Mouse (Mus musculus) kidney, adult 18-20 months (tissue): ENCODE measurements around the gene Nrg3.

Experiments
- DNase-seq: peaks from one replicate; pipeline ENCODE4 v3.0.0; 2021

Nrg3 gene

DNA sequence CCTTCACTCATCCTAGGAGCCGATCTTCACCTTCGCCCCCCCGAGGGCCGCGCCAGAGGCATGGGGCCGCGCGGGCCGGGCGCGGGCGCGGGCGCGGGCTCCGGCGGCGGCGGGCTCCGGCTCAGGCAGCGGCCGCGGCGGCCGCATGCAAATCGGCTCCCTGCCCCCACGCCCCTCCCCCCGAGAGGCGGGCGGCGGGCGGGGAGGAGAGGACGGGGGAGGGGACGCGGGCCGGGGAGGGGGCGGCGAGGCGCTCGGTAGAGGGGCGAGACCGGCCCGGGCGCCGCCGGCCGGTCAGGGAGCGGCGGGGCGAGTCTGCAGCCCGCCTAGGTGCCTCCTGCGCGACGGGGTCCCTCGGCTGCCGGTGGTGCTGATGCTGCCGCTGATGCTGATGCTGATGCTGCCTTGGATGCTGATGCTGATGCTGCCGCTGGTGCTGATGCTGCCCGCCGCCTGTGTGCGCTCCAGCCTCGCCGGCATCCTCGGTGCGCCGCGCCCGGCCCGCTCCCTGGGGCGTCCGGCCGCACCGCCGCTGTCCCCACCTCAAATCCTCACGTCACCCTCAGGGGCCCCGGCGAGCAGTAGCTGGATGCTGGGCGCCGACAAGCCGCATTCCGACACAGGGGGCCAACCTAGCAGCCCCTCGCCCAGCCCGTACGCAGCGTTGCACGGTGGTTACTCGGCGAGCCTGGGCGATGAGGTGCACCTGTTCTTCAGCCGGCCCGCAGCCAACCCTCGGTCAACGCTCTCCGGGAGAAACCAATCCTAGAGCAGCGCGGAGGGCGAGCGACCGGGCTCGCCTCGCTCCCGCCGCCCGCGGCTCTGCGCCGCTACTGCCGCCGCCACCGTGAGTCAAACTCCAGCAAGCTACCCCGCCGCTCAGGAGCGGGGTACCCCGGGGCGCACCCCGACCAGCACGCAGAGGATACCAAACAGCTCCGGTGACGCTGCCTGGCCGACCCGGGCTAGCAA, at the start of gene Nrg3:
Nrg3 (minus strand) TSS at position 299 of the 972 bp plus-strand sequence.
- no peak for DNase-seq

DNA sequence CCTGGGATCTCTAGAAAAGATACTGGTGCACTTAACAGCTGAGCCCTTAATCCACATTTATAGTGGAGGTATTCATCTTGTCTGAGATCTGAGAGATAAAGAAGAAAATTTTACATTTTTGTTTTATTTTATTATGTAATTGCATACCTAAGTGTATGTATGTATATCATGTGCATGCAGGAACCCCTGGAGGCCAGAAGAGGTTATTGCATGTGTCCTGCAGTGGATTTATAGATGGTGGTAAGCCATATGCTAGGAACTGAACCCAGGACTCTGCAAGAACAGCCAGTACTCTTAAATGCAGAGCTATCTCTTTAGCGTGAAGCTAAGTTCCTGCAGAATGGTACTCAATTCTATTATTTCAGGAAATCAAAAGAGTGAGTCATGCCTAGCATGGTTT, 36.1 kb upstream of the Nrg3 start:
- DNase-seq = no peak

DNA sequence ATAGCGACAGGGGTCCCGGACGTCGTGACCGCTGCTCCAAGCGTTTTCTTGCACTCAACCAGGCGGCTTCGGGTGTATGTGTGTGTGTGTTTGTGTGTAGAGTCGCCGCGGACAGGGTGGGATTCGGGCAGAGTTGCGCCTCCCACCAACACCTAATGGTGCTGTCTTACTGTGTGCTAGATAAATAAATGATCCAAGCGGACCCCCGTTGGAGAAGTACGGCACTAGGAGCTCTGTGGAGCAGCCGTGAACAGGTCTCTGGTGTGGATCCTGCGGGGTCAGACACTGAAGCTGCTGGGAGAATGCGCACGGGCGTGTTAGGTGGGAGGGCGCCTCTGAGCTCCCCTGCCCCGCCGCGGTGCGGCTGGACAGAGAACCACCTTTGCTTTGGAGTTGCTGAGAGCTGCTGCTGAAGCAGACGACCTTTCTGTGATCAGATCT, 903 bp upstream of the Nrg3 start:
- DNase-seq = no peak

DNA sequence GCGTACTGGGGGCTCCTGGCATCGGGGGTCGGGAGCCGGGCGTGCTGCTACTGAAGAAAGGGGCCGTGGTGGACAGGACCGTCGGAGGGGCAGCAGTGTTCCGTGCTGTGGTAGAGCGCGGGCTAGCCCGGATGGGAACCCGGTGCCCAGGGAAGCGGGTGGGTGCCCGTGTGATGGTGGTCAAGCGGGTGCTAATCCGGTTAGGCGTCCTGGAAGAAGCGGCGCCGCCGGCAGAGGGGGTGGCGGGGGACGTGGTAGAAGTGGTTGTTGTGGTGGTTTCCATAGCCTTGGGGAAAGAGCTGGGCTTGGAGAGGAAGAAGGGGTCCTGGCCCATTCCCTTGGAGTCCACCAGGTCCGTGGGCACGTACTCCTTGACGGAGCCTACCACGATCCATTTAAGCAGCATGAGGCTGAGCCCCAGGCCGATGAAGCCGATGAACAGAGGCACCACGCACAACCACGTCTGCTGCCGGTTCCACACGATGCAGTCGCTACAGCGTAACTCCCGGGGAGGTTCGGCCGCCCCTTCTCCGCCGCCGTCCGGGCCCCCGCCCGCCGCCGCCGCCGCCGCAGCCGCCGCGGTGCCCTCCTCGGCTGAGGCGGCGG, 639 bp downstream of the Nrg3 start:
- DNase-seq = no peak

DNA sequence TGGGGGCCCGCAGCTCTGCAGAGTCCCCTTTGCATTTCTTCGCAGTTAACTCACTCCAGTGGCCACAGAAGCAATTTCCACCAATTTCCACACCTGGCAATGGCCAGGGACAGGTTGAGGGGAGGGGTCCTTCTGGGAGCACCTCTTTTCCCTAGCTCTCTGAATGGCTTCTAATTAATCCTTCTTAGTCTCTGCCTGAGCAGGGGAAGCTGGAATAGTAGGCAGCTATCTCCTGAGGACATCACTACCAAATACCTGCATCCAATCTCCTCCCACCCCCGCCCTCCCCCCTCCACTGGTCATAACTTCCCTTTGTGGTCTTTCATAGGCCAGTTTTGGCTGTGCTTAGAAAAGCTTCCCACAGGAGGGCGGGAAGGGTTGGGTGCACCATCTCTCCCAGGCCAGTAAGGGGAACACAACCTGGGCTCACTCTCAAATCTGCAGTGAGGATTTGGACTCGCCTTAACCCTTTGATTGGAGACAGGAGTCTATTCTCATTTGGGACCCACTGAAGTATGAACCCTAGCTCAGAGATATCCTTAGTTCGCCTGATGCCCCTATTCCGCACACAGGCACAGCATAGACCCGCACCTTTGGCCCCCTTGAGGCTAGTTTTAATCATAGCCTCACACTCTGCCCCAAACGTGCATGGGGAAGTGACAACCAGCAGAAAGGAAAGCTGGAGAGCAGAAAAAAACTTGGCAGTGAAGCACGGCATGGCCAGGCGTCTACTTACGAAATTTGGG, 1.5 kb downstream of the Nrg3 start:
- no peak for DNase-seq

DNA sequence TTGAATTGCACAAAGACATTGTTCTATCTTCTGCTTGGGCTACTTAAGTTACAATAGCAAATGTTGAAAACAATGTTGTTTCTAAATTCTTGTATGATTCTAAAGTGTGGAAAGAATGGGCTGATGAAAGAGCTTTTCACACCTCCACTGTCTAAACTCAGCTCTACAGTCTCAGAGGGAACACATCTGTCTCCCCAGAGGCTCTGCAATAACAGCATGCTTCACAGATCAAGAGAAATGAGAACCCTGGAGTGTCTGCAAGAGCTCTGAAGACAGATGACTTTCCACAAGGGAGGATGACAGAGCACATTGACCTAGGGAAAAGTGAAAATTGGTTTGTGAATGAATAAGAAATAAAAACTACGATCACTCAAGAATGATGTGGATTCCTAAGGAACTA, 27.4 kb downstream of the Nrg3 start:
- no peak for DNase-seq

DNA sequence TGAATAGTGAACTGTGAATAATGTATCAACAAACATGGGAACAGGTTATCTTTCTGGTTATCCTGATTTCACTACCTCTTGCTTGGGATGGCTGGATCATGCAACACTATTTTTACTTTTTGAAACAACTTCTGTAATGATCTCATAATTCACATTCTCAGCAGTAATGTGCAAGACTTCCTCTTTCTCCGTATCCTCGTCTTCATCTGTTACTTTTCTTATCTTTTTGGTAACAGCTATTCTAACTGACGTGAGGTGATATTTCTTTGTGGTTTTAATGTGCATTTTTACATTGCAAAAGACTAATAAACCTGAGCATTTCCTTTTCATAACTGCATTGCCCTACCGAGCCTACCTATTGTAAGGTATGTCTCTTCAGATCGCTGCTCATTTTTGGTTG, 44.4 kb downstream of the Nrg3 start:
- DNase-seq = no peak

DNA sequence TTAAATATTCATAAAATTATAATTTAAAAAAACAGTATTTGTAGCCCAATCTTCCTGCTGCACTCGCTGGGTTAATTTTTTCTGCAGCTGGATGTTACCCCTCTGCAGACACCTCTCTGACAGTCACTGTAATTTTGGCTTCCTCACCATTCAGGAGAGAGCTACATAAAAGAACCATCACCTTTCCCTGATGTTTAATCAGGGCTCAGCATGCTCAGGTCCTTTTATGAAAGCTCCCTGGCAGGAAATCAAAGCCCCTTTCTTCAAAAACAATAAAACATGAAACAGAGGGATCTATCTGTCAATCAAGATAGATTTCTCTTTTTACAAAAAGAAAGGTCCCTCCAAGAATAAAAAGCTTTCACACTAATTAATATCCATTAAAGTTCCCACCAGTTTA, 51.0 kb downstream of the Nrg3 start:
- no peak for DNase-seq

DNA sequence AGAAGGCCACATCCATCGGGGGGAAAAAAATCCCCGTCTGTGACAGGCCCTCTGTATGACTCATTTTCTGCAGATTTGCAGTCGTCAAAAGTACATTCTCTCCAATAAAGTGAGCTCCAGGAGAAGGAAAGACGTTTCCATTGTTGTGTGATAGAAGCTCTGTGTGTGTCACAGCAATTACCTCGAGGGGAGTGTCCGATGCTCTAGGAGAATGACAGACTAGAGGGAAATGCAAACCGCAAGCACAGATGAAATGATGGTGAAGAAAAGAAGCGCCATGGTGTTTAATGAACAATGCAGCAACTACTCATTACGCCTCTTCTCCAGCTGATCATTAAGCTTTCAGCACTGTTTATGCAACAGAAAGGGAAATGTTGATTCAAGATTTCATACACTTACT, 59.6 kb downstream of the Nrg3 start:
- DNase-seq = no peak

DNA sequence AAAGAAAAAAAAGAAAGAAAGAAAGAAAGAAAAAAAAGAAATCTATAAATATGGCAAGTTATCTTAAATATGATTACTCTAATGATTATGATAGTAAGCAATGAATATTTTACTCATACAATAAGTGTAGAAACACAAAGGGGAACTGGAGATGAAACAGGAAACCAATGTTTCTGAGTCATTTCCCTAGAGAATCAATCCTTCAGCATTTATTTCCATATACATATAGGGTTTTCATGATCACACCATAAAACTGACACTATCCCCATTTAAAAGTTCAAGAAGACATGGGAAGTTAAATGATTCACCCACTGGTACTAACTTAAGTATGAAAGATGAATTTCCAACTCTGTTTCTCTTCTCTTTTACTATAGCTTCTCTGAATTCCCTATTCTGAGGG, 86.0 kb downstream of the Nrg3 start:
- DNase-seq = no peak

DNA sequence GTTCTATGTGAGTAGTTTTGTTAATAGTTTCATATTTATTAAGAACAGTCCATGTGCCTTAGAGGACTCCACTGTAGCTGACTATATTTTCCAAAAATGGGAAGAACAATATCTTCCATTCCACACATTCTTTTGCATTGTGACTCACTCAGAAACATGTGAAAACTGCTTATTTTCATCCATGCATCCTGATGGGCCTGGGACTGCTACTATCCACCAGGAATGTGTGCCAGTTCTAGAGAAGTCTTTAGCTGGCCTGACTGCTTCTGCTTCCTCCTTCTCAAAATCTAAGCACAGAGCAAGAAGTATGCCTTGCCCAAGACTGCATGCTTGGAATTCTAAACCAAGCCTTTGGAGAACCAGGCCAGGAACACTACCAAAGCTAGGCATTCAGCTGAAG, 91.6 kb downstream of the Nrg3 start:
- no peak for DNase-seq

DNA sequence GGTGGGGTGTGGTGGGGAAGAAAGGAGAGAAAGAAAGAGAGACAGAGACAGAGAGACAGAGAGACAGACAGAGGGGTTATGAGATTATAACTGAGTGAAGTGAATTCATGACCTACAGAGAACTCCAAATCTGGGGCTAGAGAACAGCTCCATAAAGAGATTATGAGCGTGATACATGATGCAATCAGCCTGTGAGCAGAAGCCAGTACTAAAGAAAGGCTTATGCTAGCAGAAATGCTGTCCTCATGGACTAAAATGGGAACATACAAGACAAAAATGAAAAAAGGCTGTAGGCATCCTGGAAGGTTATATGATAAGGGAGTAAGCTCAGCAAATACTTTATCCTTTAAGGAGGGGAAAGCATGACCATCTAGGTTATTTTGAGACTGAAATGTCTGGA, 99.7 kb downstream of the Nrg3 start:
- no peak for DNase-seq

DNA sequence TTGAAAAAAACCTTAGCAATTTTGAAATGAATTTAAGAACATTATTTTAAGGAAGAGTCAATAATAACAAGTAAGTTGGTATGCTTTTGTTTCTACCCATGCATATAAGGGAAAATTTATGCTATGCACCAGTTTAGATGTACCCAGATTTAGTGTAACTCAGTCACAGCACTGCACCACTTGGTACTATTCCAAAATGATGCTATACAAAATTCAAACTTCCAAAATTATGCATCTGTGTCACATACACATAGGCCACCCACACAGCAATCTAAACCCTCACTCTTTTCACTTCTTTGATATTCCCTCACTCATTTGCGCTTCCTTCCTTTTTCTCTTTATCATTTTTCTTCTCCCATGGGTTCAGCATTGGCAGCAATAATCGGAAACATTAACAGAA, 116.6 kb downstream of the Nrg3 start:
- no peak for DNase-seq

DNA sequence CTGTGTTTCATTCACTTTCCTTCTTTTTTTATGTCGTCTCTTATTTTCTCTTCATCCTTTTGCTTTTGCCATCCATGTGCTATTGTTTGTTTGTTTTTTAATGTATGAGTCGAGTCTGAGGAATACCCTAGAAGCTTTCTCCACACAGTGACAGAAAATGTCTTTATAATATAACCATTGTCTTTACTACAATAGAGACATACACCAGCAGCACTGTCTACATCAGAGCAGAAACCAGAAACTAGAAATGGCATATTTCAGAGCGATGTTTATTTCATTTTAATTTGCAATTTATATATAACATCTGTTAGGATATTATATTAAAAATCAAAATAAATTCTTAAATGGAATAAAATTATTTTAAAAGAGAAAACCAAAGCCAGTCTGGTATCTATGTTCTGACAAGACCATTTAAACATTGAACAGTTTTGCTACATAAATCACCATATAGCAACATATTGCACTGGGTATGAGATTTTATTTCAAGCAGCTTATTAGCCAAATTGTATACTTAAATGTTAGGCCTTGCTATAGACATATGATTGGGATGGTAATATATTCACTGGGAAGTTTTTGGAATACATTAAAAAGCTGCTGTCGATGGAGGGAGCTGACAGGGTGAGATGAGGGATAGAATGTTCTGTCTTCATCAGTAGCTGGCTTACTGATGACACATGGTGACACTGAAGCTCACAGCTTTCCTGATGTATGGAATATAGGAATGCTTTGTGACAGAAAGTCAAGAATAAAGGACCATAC, 120.7 kb downstream of the Nrg3 start:
- DNase-seq = no peak

DNA sequence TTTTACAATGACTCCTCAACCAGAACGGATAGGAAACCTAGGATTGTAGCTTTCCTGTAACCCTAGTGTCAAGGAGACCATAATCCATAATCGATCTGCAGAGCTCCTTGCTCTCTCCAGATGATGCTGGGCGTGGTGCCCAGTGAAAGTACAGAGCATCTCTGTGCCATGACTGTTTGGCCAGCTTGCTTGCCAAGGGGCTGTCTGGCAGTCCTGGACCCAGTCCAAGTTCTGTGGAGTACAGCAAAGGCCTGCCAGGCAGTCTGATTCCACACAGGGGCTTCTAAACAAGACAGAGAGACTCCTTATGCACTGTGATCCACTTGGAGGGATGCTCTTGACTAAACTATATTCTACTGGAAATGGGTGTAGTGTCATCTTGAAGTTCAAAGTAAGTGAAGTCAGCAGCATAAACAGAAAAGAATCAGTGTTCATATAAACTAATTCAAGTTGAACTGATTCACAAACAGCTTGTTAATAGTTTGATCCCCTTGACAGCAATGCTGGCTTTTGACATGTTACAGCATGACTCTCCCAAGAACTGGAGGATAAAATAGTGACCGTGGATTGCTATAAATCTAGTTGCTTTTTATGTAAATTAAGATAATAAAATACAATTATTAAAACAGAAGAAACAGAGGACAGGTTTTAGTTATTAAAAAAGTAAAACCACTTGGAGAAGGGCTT, 155.3 kb downstream of the Nrg3 start:
- no peak for DNase-seq

DNA sequence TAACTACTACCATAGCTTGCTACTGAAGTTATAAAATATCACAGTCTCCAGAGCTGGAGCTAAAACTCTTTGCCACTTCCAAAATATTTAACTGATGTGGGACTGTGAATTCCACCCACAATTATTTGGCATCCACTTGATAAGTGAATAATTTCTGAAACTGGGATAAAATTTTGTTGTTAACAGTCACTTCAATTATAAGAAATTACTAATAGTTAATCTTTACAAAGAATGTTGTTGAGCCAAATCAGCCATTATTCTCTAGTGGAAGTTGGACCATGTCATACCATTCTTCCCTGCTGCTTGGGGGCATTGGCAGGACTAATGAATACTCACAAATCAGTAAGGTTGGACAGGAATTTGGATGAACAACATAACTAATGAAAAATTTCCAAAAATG, 158.8 kb downstream of the Nrg3 start:
- no peak for DNase-seq

DNA sequence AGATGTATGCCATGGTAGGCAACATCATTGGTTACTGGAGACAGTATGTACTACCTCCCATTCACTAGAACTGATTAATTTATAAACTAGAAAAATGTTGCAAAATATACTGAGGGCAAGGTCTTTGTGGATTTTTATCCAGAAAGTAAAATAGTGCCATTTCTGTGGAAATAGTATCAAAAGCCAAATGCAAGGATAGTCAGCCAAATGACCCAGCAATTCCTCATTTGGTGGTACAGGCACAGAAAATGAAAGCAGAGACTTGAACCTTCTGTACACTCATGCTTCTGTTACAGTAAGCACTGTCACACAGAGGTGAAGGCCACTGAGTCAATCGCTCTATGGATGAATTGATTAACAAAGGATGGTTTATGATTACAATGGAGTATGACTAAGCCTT, 207.8 kb downstream of the Nrg3 start:
- DNase-seq = no peak

DNA sequence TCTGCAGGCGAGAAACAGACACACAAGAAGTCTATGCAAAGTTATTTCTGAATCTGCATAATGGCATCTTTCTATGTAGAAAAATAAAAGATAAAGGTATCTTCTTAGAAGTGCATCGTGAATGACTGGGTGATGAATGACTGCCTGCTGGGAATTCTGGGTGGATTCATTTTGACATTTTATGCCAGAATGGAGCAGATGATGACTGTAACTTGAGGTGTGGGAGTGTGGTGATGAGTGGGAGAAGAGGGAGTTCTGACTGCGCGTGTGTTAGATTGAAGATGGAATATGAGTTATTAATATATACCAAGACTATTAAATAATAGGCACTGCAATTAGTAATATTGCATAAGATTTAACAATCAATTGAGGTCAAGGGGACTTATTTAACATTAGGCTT, 208.5 kb downstream of the Nrg3 start:
- DNase-seq = no peak

DNA sequence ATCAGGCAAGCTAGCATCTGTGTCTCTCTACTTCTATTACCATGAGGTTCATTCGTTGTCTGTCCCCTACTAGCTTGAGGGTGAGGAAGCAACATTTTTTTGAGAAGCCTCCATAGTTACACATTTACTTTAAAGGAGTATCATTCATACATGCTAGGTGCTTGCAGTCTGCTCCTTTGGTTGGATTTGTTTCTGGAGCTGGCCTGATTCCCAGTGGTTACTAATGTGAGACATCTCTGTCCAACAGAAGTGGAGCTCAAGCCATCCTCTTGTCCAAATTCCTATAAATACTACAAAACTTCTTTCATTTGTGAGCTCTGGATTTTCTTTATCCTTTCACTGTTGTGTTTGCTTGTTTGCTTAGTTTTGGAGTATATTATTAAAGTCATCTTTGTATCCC, 211.9 kb downstream of the Nrg3 start:
- DNase-seq = no peak

DNA sequence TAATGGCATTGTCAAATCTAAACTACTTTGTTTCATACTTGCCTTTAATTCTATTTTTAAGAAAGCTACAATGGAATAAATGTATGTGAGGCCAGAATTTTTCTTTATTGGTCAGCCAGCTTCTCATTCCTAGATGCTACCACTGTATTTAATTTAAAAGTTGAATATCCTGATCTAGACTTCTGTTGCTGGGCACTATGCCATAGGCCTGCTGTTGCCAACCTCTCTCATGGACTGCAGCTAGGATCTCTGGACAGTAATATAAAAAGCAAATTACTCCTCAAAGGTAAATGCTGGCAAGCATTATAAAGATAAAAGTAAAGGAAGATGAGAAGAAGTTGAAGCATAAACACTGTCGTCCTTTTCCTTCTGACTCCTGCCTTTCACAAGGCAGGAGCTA, 217.5 kb downstream of the Nrg3 start:
- no peak for DNase-seq

DNA sequence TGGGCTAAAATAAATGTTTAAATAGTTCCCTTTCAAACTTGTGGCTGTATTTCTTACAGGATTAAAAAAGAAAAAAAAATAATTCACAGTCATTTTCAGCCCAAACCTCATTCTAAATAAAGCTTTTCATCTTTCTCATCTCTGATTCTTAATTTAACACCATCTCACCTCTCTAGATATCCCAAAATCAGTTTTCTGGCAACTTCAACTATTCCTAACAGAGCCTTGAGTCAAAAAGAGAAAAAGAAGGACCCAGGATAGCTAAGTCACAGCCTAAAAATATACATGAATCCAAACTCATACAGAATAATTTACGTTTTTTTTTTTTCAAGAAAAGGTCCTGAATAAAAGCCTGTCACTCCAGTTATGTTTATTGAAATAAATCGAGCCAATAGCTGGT, 232.6 kb downstream of the Nrg3 start:
- DNase-seq = no peak

DNA sequence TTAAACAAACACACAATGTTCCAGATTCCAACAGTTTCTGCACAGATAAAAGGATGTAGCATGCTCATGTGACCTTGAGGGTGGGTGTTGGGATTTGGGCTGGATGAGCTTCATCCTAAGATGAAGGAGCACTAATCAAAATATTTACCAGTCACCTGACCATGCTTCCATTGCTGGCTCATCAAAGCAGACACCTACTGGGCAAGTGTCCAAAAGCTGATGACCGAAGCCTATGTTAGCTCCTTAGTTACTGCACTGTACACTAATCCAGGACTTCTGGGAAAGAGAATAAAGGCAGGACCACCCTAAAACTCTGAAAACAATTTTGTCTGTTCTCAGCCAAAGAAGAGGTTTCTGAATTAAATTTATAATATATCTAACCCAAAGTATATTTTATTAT, 261.4 kb downstream of the Nrg3 start:
- DNase-seq = no peak
